ENCODE assay signal across 16 mouse cellular contexts in the genomic region with DNA sequence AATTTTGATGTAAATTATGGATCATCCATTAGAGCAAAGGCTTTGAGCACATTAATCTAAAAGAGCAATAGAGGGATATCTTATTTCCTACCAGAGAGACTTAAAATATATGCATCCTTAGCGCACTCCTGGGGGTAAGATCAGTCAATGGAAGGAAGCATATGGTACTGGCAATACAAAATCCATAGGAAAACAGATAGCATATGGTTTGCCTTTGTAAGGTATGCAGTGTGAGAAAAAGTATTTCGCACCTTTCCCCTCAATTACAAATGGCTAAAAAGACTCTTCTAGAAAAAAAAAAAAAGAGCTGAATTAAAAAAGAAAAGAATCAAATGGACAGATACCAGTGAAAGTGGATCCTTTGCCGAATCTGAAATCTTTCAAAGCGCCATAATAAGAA.
"Had no signal": no experiment of that assay in that cellular context is flagged by ENCODE, and none has a peak within 500 bp of the region (broad histone marks: within the 10 kb centered on the region; RNA-seq: fewer than 3 reads in every experiment).

No protein-coding gene starts in this region.

- DNase-seq: retina, postnatal 1 day; right cerebral cortex, adult 18-20 months; right cerebral cortex, postnatal 14 days; right cerebral cortex, postnatal 25 days; right cerebral cortex, postnatal 4 days; spleen, adult 18-20 months; thymus, adult 18-20 months; thymus, adult 2 months; thymus, postnatal 14 days; thymus, postnatal 25 days; thymus, postnatal 36 days; thymus, postnatal 4 days had no signal

- H3K36me3 ChIP-seq: neural tube, embryonic 13.5 days; neural tube, embryonic 15.5 days; stomach, embryonic 15.5 days had no signal

- H3K4me1 ChIP-seq: neural tube, embryonic 13.5 days; neural tube, embryonic 15.5 days; stomach, embryonic 15.5 days had no signal

- H3K4me3 ChIP-seq: neural tube, embryonic 13.5 days; neural tube, embryonic 15.5 days; stomach, embryonic 15.5 days had no signal

- H3K27ac ChIP-seq: neural tube, embryonic 13.5 days; neural tube, embryonic 15.5 days; stomach, embryonic 15.5 days; stomach, postnatal 0 days had no signal

- H3K27me3 ChIP-seq: neural tube, embryonic 13.5 days; neural tube, embryonic 15.5 days; stomach, embryonic 15.5 days had no signal

- H3K9me3 ChIP-seq: neural tube, embryonic 13.5 days; neural tube, embryonic 15.5 days; stomach, embryonic 15.5 days had no signal

- H3K9ac ChIP-seq: neural tube, embryonic 13.5 days; neural tube, embryonic 15.5 days; stomach, embryonic 15.5 days had no signal

- H3K4me2 ChIP-seq: neural tube, embryonic 13.5 days; neural tube, embryonic 15.5 days; stomach, embryonic 15.5 days had no signal
